In the genomic region with DNA sequence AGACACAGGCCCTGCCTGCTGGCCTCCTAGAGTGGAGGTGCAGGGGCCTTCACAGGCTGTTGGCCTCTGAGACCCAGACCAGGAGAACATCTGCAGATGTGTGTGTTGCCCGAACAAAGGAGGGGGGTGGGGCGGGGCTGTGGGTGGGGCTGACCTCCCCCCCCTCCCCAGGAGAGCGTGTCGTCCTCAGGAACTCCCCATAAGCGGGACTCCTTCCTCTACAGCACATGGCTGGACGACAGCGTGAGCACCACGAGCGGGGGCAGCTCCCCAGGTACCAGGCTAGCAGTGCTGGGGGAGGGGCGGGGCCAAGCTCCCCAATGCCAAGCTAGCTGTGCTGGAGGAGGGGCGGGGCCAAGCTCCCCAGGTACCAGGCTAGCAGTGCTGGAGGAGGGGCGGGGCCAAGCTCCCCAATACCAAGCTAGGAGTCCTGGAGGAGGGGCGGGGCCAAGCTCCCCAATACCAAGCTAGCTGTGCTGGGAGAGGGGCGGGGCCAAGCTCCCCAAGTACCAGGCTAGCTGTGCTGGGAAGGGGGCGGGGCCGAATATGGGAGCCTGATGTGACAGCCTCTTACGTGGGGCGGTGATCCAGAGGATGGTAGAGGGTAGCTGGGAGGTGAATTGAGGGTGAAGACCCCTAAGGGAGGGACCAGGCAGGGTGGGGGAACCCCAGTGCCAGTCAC, we compare ENCODE assay signal across 8 mouse cellular contexts.
A peak's percentile ranks its signal among the peaks of the same experiment; 100 is the strongest.
DNase-seq lines count a peak whose midpoint lies in the region; ATAC-seq lines count a peak whose summit lies in the region.

No protein-coding gene starts in this region.

- no peak for ATAC-seq in cerebellum, adult (ENCODE audit: insufficient number of reproducible peaks, low FRiP score, low TSS enrichment)
- peak; percentile 34 for ATAC-seq in forebrain, embryonic 13.5 days
- peak; percentile 46 for ATAC-seq in midbrain, embryonic 15.5 days (replicated peaks)

- H3K27me3 ChIP-seq in forebrain, embryonic 13.5 days: peaks cover 32% of the 10 kb centered on the region
- peaks cover 9% of the 10 kb centered on the region; the same call in 1 of the 2 replicates for H3K27me3 ChIP-seq in midbrain, embryonic 15.5 days (replicated peaks)

- H3K4me2 ChIP-seq in forebrain, embryonic 13.5 days: peak overlapping the region; percentile 86
- peak overlapping the region; percentile 66; the same call in 1 of the 2 replicates for H3K4me2 ChIP-seq in midbrain, embryonic 15.5 days

- H3K27ac ChIP-seq in forebrain, embryonic 13.5 days: no peak overlapping the region
- no peak overlapping the region for H3K27ac ChIP-seq in midbrain, embryonic 15.5 days

- DNase-seq in cerebellum, adult 11 months: peak; percentile 60
- peak; percentile 98 for DNase-seq in R1 (ENCODE audit: low read depth, low spot score)
- DNase-seq in kidney, postnatal 25 days: peak; percentile 75 to 88
- DNase-seq in Muller cell, postnatal 12 days (ENCODE audit: inconsistent ontology term): no peak
- DNase-seq in urinary bladder, postnatal 10 days (ENCODE audit: low spot score): no peak

- no peaks in the 10 kb centered on the region for H3K9me3 ChIP-seq in forebrain, embryonic 13.5 days (replicated peaks)
- H3K9me3 ChIP-seq in midbrain, embryonic 15.5 days: no peaks in the 10 kb centered on the region

- 5% methylated on average over 17 of the region's 18 CpGs for WGBS in forebrain, embryonic 13.5 days
- WGBS in midbrain, embryonic 15.5 days: 4% methylated on average over 14 of the region's 18 CpGs

- peaks cover 38% of the 10 kb centered on the region for H3K4me1 ChIP-seq in forebrain, embryonic 13.5 days
- H3K4me1 ChIP-seq in midbrain, embryonic 15.5 days: peaks cover 49% of the 10 kb centered on the region

- no peak overlapping the region for H3K4me3 ChIP-seq in forebrain, embryonic 13.5 days
- H3K4me3 ChIP-seq in midbrain, embryonic 15.5 days: no peak overlapping the region

- peak overlapping the region; percentile 63; the same call in 1 of the 2 replicates for H3K9ac ChIP-seq in forebrain, embryonic 13.5 days
- no peak overlapping the region for H3K9ac ChIP-seq in midbrain, embryonic 15.5 days

- no peaks in the 10 kb centered on the region for H3K36me3 ChIP-seq in forebrain, embryonic 13.5 days (ENCODE audit: poor library complexity, severe bottlenecking)
- H3K36me3 ChIP-seq in midbrain, embryonic 15.5 days (replicated peaks): no peaks in the 10 kb centered on the region

Comparison
In these comparisons a context has a peak if more than half of its experiments do, and no peak if none do; other contexts are left out.
1. DNase-seq: peak in cerebellum, adult 11 months (single experiment), R1 (single experiment) and kidney, postnatal 25 days (2 of 2); none in Muller cell, postnatal 12 days (single experiment) and urinary bladder, postnatal 10 days (single experiment).